Mouse (Mus musculus): ENCODE data around the gene Ptprs. TPM values are rescaled to one million over a fixed set of nuclear protein-coding genes. Genes with fewer than 3 reads are reported as not detected.

The Ptprs gene
- polyA plus RNA-seq, 1 experiment from 2014 or later: 106 TPM

- Histone ChIP-seq H3K9me3 (no peaks in the 10 kb centered on the region), H3K4me2 (replicated peaks) (no peak overlapping the region), H3K4me1 (peaks cover 8% of the 10 kb centered on the region; the same call in 1 of the 2 replicates), H3K9ac (peak overlapping the region; percentile 13; the same call in 1 of the 2 replicates), H3K27ac (no peak overlapping the region), H3K27me3 (no peaks in the 10 kb centered on the region), H3K4me3 (no peak overlapping the region), H3K36me3 (peaks cover 89% of the 10 kb centered on the region)
- ATAC-seq (ENCODE audit: low FRiP score, low read depth): no peak
- 61% methylated on average over 7 of the region's 7 CpGs for WGBS
Observed at GRCm38 (mm10) chr17:56365791-56366673, 110.3 kb downstream of the Ptprs start.

Small RNA genes within 50 kb of the gene (microRNA-seq; reads per million reads assigned to microRNA genes)
- gene Mir6977: not detected

Other genes starting within 250 kb of the Ptprs start
- 12.3 and 13.7 TPM in 2 replicates for gene Fem1a, start 219.7 kb downstream of the Ptprs start, polyA plus RNA-seq (2015; fragmentation: Nextera tagmentation; extraction: Ambion mirVana)
- gene Ticam1, start 199.7 kb downstream of the Ptprs start, polyA plus RNA-seq (2015; fragmentation: Nextera tagmentation; extraction: Ambion mirVana): 4.4 and 4.6 TPM in 2 replicates
- gene Plin3, start 183.6 kb downstream of the Ptprs start, polyA plus RNA-seq (2015; fragmentation: Nextera tagmentation; extraction: Ambion mirVana): 78.1 and 80.4 TPM in 2 replicates
- gene Arrdc5, start 176.2 kb downstream of the Ptprs start, polyA plus RNA-seq (2015; fragmentation: Nextera tagmentation; extraction: Ambion mirVana): not detected in 2 replicates
- 136 and 146 TPM in 2 replicates for gene Uhrf1, start 173.2 kb downstream of the Ptprs start, polyA plus RNA-seq (2015; fragmentation: Nextera tagmentation; extraction: Ambion mirVana)
- 40.1 and 43.2 TPM in 2 replicates for gene Kdm4b, start 150.4 kb downstream of the Ptprs start, polyA plus RNA-seq (2015; fragmentation: Nextera tagmentation; extraction: Ambion mirVana)
- not detected in 2 replicates for gene Znrf4, start 35.9 kb upstream of the Ptprs start, polyA plus RNA-seq (2015; fragmentation: Nextera tagmentation; extraction: Ambion mirVana)
- gene Gm20219, start 77.9 kb upstream of the Ptprs start, polyA plus RNA-seq (2015; fragmentation: Nextera tagmentation; extraction: Ambion mirVana): 2.5 and 2.6 TPM in 2 replicates
- 85.2 and 91.4 TPM in 2 replicates for gene Safb2, start 108.1 kb upstream of the Ptprs start, polyA plus RNA-seq (2015; fragmentation: Nextera tagmentation; extraction: Ambion mirVana)
- gene Safb, start 108.3 kb upstream of the Ptprs start, polyA plus RNA-seq (2015; fragmentation: Nextera tagmentation; extraction: Ambion mirVana): 113 and 121 TPM in 2 replicates
- 226 and 230 TPM in 2 replicates for gene 2410015M20Rik, start 133.3 kb upstream of the Ptprs start, polyA plus RNA-seq (2015; fragmentation: Nextera tagmentation; extraction: Ambion mirVana)
- 1,714 and 1,755 TPM in 2 replicates for gene Rpl36, start 136.9 kb upstream of the Ptprs start, polyA plus RNA-seq (2015; fragmentation: Nextera tagmentation; extraction: Ambion mirVana)
- 50.7 and 53.2 TPM in 2 replicates for gene Lonp1, start 150.4 kb upstream of the Ptprs start, polyA plus RNA-seq (2015; fragmentation: Nextera tagmentation; extraction: Ambion mirVana)
- gene Catsperd, start 151.7 kb upstream of the Ptprs start, polyA plus RNA-seq (2015; fragmentation: Nextera tagmentation; extraction: Ambion mirVana): 0.54 and 0.92 TPM in 2 replicates
- 102 and 105 TPM in 2 replicates for gene Ranbp3, start 196.8 kb upstream of the Ptprs start, polyA plus RNA-seq (2015; fragmentation: Nextera tagmentation; extraction: Ambion mirVana)
- 431 and 434 TPM in 2 replicates for gene Ndufa11, start 241.3 kb upstream of the Ptprs start, polyA plus RNA-seq (2015; fragmentation: Nextera tagmentation; extraction: Ambion mirVana)
- gene Vmac, start 241.5 kb upstream of the Ptprs start, polyA plus RNA-seq (2015; fragmentation: Nextera tagmentation; extraction: Ambion mirVana): 20.2 and 21.3 TPM in 2 replicates